Mouse (Mus musculus) ovary, postnatal 36 days (tissue): Measurements from ENCODE around the gene Dbi.

Experiments
- DNase-seq: peaks from one replicate; pipeline ENCODE4 v3.0.0; 2022; ENCODE audit warnings: low spot score, mixed read lengths

Gene Dbi

DNA sequence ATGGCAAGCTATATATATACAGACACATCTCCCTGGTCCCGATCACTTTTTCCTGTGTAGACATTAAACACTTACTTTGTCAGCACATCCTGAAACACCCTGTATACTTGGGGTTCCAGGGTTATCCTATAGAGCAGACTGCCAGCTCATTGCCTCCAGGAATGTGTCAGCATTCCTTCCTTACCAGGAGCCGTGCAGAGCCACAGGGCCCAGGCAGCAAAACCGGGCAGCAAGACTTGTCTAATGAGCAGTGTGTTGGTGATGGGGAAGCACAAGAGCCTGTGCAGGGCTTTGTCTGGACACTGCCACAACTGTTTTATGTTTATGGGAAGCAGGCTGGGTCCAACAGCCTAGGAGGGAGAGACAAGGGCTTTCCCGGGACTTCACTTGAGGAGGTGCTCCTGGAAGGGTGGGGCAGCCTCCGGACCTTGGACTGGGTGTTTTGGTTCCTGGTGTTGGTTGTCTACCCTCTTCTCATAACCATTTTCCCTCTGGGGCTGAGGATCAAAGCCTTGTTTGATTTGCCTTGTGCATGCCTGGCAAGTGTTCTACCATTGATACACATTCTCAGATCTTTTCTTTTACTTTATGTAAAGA lies 36.9 kb downstream of the Dbi start:
- no peak for DNase-seq

DNA sequence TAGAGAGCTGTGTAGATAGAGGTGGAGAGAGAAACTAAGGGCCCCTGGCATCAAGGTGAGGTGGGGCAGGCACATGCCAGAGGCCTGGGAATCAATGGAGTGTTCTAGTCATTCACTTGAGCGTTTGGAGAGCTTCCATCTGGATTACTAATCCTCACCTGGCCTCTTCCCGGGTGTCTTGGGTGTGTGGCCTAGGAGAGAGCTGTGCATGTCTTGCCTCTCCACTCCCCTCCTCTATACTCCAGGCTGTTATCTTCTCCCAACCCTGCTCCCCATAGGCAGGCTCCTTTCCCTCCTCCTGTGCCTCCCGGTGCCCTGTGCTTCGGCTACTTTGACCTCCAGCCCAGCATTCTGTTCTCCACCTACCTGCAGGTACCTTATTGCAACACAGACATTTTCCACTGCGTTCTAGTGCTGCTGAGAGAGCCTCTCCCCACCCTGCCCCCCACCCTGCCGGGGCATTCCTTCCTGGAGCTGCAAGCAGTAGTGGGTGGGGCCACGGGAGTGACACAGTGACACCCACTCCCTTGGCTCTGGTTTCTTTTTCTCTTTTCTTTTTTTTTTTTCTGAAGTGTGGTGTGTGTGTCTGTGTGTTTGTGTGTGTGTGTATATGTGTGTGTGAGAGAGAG lies 37.8 kb downstream of the Dbi start:
- DNase-seq: peak; percentile 11

DNA sequence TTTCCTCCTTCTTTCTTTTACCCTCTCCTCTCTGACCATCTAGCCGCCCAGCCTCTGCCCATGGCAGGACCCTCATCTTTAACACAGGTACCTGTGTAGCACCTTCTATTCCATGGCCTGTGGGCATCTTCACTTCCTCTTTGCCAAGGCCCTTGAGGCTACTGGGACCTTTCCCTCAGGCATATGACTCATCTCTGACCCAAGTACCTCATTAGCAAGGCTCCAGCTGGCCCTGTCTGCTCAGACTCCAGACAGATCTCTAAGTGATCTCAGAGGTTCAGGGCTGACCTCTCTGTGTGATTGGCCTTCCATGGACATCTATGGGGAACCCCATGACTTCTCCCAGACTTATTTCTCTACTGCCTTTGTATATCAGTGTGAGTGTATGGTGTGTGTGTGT lies 40.2 kb downstream of the Dbi start:
- DNase-seq: no peak

DNA sequence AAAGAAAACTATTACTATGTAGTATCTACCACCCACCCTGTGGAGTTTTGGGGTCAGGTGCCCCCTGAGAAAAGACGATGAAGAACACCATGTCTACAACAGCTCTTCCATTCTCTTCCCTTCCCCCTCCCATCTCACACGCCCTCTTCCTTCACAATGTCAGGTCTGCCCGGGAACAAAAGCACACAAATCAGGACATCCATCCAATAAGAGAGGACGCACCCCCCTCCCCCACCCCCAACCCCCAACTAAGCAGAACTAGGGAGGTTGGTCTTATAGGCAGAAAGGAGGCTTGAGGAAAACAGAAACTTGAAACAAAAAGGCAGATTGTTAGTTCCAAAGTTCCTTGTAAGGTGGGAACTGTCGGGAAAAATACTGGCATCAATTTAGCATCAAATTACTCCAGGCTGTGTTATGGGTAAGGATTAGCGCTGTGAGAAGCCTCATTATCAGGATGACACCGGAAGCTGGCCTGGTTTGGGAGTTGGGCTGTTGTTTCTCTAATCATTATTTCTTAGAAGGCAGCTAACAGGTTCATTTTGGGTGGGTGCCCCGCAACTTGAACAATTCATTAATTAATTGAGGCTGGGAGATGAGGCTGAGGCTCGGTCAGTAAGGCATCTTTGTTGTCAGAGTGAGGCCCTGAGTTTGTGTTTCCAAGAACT lies 43.0 kb downstream of the Dbi start:
- no peak for DNase-seq

DNA sequence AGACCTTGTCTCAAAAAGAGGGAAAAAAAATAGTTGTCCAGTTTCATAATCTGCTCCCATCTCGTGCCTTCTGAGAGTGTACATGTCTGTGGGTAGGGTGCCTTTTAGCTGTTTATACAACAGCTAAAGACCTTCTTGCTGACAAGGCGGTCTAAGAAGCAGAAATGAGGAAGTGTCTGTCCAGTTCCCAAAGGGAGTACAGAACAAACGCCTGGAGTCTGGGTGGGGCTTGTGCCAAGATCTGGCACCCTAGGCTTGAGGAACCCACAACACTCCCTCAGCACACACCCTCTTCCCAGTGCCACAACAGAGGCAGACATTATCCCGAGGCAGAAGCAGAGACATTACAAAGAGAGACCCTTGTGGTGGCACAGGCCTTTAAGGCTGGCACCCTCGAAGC lies 45.4 kb downstream of the Dbi start:
- no peak for DNase-seq

DNA sequence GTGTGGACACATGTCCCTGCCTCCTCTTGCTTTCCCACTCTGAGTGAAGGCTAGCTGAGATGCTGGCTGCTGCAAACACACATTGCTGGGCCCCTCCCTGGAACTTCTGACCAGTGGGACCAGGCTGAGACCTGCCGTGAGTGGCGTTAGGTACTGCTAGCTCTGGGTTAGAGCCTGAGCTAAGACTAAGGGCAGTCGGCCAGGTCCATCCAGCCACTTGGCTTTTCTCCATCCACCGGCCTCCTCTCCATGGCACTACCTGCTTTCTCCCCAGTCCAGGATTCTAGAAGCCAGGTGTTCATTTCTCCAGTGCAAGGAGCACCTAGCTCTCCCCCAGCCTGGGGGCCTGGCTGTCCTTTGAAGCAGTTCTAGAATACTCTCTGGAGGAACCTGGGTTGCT lies 45.9 kb downstream of the Dbi start:
- no peak for DNase-seq

DNA sequence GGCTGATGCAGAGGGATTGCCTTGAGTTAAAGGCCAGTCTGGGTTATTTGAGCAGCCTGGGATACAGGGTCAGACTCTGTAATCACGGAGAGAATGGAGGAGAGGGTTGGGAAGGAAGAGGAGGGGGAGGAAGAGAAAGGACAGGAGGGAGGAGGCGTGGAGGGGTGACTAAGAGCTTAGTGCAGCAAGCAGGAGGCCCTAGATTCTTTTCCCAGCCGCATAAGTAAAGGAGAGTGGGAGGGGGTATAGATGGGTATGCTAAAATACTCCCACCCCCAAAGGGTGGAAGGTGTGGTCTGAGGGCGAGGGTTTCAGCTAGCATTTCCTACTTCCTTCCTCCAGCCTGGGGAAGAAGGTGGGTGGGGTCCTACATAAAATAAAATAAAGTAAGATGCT lies 46.6 kb downstream of the Dbi start:
- no peak for DNase-seq

DNA sequence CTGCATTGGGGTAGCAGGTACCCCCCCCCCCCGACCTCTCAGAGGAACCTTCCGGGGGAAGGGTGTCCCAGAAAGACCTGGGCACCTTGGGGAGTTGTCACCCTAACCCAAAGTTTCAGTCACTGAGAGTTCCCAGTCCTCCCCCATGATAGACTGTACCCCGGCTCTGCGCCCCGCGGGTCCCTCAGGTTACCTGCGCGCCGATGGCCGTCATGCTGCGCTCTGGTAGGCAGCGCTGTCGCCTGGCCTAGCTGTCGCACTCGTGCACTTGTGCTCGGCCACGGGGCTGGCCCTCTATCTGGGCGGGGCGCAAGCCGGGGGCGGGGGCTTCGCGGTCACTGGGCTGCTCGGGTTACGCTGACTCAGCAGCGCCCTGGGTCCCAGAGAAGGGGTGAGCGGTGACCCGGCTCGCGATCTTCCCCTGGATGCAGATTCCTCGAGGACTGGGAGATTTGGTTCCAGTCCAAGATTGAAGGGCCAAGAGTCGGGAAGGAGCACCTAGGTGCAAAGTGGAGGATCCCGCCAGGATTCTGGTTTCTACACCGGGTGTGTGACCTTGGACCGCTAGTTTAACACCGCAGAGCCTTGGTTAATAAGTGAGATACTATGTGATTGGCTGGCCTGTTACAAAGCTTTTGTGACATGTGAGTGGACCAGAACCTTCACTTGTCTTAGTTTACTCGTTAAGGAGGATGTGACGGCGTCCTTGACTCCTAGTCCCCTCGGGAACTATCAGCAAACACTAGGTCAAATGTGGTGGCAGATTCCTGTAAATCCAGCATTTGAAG lies 47.2 kb downstream of the Dbi start, which contains the start of gene Tmem37:
TSS of gene Tmem37 (minus strand) at position 556 of the 788 bp plus-strand sequence.
- DNase-seq: peak; percentile 75

DNA sequence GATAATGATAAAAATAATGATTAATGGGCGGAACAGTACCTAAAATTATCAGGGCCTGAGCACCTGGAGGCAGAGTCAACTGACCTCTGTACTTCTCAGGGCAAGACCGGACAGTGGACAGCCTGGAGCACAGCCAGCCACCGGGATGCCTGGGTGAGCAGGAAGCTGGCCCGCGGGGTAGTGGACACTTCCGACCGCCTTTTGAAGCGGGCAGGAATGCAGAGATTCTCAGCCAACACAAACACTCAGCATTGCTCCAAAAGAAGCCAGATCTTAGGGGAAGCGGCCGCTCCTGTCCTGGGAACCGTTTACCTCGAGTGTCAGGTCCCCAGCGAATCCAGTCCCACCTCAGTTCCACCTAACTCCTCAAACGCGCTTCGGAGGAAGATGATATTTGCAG lies 48.0 kb downstream of the Dbi start:
- peak; percentile 30 for DNase-seq

DNA sequence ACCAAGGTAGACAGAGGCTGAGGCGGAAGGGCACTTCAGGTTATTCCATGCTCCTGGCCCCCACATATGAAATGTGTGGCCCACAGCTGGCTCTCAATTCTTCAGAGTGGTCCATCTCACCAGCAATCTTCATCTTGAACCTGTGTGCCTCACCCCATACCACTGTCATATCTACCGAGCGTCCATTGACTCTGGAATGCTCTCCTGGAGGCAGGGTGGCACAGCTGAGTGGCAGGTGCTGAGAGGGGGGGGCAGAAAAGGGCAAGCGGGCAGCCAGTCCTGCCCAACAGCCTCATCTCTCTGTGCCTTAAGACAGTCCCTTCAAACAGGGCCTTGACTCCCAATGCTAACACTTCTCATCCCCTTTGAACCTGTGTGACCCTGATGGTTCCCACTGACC lies 49.7 kb downstream of the Dbi start:
- no peak for DNase-seq

DNA sequence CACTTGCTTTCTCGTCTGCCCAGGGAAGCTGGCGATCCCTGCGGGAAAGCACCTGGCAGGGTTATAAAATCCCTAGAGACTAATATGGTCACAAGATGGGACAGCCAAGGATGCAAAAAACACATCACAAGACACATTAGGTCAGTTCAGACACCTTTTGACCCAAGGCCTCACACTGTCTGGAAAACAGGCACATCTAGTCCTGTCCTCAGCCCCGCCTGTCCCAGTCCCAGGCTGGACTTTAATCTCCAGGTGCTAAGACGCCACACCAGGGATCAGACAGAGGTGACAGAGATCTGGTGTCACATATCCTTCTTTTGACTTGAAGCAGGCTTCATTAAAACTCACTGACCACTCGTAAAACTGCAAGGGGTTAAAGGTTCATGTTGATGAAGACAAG lies 50.7 kb downstream of the Dbi start:
- no peak for DNase-seq

DNA sequence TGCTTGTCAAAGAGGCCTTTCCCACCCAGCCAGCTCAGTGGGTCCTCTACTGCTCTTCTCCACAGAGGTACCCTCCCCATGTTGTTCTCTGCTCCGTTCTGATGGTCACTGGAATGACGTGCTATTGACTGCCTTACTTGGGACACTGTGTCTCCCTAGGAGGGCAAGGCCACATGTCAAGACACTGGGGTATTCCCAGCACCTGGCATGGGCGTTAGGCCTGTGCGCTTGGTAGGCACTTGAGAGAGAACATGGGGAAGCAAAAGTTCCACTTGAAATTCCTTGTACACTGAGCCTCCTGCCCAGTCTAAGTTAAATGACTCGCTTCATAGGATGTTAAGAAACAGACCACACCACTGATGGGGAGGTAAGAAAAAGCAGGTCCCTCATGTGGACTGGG lies 51.8 kb downstream of the Dbi start:
- DNase-seq: no peak

DNA sequence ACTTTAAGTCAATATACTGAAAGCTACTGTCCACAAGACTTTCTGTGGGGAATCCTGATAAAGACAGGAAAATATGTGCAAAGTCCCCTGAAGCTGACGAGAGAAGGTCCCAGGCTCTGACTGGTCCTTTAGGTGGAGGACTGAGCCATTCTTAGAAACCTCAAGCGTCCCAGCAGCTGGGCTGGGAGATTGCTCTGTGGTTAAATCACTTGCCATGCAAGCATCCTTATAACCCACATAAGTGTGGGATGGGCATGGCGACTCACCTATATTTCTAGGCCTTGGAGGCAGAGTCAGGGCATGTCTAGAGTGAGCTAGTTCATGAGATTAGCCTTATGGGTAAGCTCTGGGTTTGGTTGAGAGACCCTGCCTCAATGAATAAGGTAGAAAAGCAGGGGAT lies 54.3 kb downstream of the Dbi start:
- DNase-seq: no peak

DNA sequence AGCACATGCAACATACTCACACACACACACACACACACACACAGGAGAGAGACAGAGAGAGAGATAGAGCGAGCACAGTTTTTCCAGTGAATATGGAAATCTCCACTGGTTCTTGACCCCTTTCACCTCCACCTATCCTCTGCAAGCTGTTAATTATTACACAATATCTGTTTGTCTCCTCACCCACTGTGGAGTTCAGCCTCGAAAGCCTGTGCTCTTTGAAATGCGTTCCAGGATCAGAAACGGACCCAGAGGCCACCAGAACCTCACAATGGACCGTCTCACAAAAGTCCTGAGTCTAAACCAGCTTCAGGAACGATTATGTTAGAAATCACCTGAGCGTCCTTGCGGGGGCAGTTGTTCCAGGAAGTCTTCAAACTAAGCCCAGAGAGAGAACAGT lies 54.7 kb downstream of the Dbi start:
- no peak for DNase-seq

DNA sequence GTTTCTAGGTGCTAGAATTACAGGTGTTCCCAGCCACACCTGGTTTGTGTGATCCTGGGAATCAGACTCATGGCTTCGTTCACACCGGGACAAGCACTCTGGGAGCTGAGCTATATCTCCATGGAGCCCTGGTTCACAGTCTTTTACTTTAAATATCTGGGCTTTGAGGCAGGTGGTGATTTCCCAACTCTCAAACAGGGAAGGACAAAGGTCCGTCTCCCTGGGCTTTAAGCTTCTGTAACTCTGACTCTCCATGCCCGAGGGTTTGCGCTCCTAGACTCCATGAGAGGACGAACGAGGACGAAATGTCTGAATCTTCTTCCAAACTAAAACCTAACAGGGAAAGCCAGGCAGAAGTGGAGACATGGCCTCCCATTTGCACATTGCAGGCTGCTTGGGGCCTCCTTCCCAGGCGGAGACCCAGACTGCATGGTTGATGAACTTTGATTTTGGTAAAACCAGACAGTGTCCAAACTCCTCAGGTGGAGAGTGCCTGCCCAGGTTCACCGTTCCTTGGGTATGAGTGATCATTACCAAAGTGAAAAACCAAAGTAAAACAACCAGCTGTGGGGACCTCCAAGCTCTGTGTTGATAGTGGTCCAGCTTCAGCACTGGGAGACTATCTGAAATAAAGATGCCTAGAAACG lies 56.7 kb downstream of the Dbi start:
- no peak for DNase-seq
